Mouse (Mus musculus): ENCODE measurements at regions not wholly inside any gene's neighbourhood (a gene's known extent, or its start where the extent isn't known, plus 50 kb on each side); places are given as distances from the start of the nearest gene placed in this dataset.

DNA sequence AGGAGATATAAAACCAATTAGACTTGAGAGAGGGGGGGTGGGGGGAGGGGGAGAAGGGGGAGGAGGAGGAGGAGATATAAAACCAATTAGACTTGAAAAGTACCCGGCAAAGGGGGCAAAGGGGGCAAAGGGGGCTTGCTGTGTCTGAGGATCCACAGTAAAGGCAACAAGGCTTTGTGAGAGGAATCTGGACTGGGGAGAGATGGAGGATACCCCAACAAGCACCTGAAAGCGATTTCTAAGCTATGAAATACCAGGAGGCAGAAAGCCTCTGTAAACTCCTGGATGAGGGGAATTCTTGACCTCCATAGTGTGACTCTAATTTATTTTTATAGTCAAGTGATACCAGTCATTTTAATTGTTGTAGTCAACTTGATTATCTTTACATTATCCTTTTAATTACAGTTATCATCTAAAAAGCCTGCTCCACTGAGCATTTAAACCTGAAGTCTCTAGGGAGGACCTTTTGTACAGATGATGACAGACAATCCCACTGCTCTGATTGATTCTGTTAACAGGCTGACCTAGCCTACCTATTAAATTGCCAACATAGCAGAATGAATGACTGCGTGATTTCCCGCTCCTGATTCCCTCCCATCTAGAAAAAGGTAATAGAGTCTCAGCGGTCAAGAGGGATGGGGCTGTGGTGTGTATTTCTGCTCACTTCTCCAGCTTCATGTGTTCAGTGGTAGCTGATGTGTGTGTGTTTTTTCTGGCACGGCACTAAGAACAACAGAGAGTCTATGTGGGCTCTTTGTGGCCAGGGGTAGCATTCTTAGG lies 195.4 kb downstream of the Cpe start:
- TF ChIP-seq POLR2A (IDR thresholded peaks at IDR 0.05; ENCODE audit: low read depth, low read length) (no peak), CTCF (conservative IDR thresholded peaks at IDR 0.05; ENCODE audit: insufficient read depth, insufficient read length, low read depth, low read length) (no peak)
